Mouse (Mus musculus) forebrain, postnatal 0 days (tissue): ENCODE data around the gene Fnbp1. TPM values are rescaled to one million over a fixed set of nuclear protein-coding genes. Genes with fewer than 3 reads are reported as not detected.

Source experiments
- ATAC-seq: fragments of 200-750 bp; cut with Nextera tagmentation; 2 replicates; pipeline ENCODE4 v1.8.0; 2017; ENCODE audit warnings: mild to moderate bottlenecking, moderate library complexity
- DNase-seq: peaks from one replicate; pipeline ENCODE4 v3.0.0-alpha.2; 2015
- H3K27ac ChIP-seq: fragments of 300-500 bp; sonication (generic); 2 replicates; pipeline ENCODE4 v1.5.1; 2014; ENCODE audit warnings: low read depth, mild to moderate bottlenecking, antibody characterized with exemption, low read length, moderate library complexity, mixed read lengths
- H3K27me3 ChIP-seq: fragments of 300-500 bp; sonication (generic); 2 replicates; pipeline ENCODE4 v1.6.1; 2014; ENCODE audit warnings: mild to moderate bottlenecking, low read length, mixed read lengths; ENCODE audit not compliant: insufficient read depth
- H3K36me3 ChIP-seq: fragments of 300-500 bp; sonication (generic); 2 replicates; pipeline ENCODE4 v1.6.1; 2014; ENCODE audit warnings: mild to moderate bottlenecking, moderate library complexity; ENCODE audit not compliant: insufficient read depth
- H3K4me1 ChIP-seq: fragments of 300-500 bp; sonication (generic); 2 replicates; pipeline ENCODE4 v1.6.1; 2014; ENCODE audit warnings: antibody characterized with exemption; ENCODE audit not compliant: insufficient read depth
- H3K4me2 ChIP-seq: fragments of 300-500 bp; sonication (generic); 2 replicates; pipeline ENCODE4 v1.6.1; 2014; ENCODE audit warnings: low read depth, mild to moderate bottlenecking, moderate library complexity
- H3K4me3 ChIP-seq: fragments of 300-500 bp; sonication (generic); 2 replicates; pipeline ENCODE4 v1.5.1; 2014; ENCODE audit warnings: low read depth, low read length, mixed read lengths
- H3K9ac ChIP-seq: fragments of 300-500 bp; sonication (generic); 2 replicates; pipeline ENCODE4 v1.6.1; 2014; ENCODE audit warnings: mild to moderate bottlenecking
- H3K9me3 ChIP-seq: fragments of 300-500 bp; sonication (generic); 2 replicates; pipeline ENCODE4 v1.6.1; 2016; ENCODE audit warnings: low read length
- CTCF ChIP-seq: sonication (generic); IDR thresholded peaks from 2 replicates; pipeline ENCODE4 v1.5.1; 2016; ENCODE audit warnings: antibody characterized with exemption, control low read depth, low read depth
- WGBS: fragments of 180-500 bp; shearing (Covaris S2); extraction: QIAGEN DNeasy Blood & Tissue Kit; methylation state at CpG from one replicate; pipeline ENCODE4 v1.1.7; 2014; 5-methylcytosine and 5-hydroxymethylcytosine counted together
- polyA plus RNA-seq: library from polyadenylated mRNA; unstranded; fragments of >200 nt; fragmentation: Nextera tagmentation; extraction: Ambion mirVana; gene quantifications from 2 replicates; pipeline ENCODE4 v1.2.1, GENCODE M21; 2015
- total RNA-seq: library from RNA; depleted of rRNA; stranded (reverse); fragments of >200 nt; gene quantifications from 2 replicates; pipeline ENCODE4 v1.2.3, GENCODE M21; 2014

Fnbp1 gene
- total and polyA plus RNA-seq, 2 experiments from 2014 or later = 13.3 to 20.1 TPM

- Histone ChIP-seq H3K4me3 (no peak overlapping the region), H3K27me3 (no peaks in the 10 kb centered on the region), H3K9me3 (no peaks in the 10 kb centered on the region), H3K4me1 (no peaks in the 10 kb centered on the region), H3K27ac (no peak overlapping the region), H3K9ac (no peak overlapping the region), H3K4me2 (no peak overlapping the region), H3K36me3 (peaks cover 70% of the 10 kb centered on the region)
- ATAC-seq = no peak
- TF ChIP-seq CTCF = no peak
- 89% methylated on average over 7 of the region's 8 CpGs for WGBS
- DNase-seq = no peak
These were observed 123.3 kb downstream of the Fnbp1 start for GRCm38 (mm10) chr2:31018519-31018918.

GRCm38 (mm10) chr2:31017625-31018317, 124.0 kb downstream of the Fnbp1 start:
- Histone ChIP-seq H3K36me3 (peaks cover 66% of the 10 kb centered on the region), H3K4me3 (no peak overlapping the region), H3K4me2 (no peak overlapping the region), H3K9ac (no peak overlapping the region), H3K9me3 (no peaks in the 10 kb centered on the region), H3K4me1 (no peaks in the 10 kb centered on the region), H3K27ac (no peak overlapping the region), H3K27me3 (no peaks in the 10 kb centered on the region)
- ATAC-seq (no peak), DNase-seq (no peak)
- WGBS = 94% methylated on average over 18 of the region's 18 CpGs
- TF ChIP-seq CTCF = no peak

DNA sequence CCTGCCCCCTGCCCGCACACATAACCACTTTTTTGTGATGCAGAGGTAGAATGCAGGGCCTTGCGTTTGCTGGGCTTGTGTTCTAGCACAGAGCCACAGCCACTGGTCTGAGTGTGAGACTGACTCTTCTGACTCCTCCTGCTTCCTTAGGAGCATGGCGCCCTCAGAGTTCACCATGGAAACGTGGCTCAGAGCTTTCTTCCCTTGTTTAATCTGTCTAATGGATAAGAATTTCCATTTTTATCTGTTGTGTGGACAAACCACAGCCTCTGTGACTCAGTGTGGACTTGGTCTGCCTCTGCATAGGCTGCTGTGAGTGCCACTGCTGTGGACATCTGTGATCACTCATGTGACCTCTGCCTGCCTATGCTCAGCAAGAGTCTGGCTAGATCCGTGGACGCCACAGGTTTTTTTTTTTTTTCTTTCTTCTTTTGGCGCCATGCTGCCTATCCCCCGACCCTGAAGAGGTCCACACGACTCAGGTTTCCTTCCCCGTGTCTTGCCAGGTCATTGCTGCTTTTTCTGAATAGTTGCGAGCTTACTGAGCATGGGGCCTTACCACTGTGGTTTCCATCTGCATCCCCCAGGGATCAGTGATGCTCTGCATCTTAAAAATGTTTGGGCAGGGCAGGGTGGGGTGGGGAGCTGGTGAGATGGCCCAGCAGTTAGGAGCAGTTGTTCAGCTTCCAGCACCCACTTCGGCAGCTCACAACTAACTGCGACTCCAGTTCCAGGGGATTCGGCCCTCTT, 128.3 kb downstream of the Fnbp1 start:
- no peak overlapping the region for H3K27ac ChIP-seq
- ATAC-seq = no peak
- H3K4me3 ChIP-seq = no peak overlapping the region
- H3K4me1 ChIP-seq = no peaks in the 10 kb centered on the region
- no peaks in the 10 kb centered on the region for H3K27me3 ChIP-seq
- TF ChIP-seq CTCF = no peak
- H3K9ac ChIP-seq = no peak overlapping the region
- DNase-seq = no peak
- H3K4me2 ChIP-seq = no peak overlapping the region
- WGBS = 79% methylated on average over 14 of the region's 14 CpGs
- H3K36me3 ChIP-seq = peaks cover 48% of the 10 kb centered on the region
- no peaks in the 10 kb centered on the region for H3K9me3 ChIP-seq

- 95% methylated on average over 5 of the region's 5 CpGs for WGBS
- no peak overlapping the region for H3K27ac ChIP-seq
- no peak overlapping the region for H3K9ac ChIP-seq
- no peak overlapping the region for H3K4me3 ChIP-seq
- H3K27me3 ChIP-seq = no peaks in the 10 kb centered on the region
- H3K9me3 ChIP-seq = no peaks in the 10 kb centered on the region
- no peaks in the 10 kb centered on the region for H3K4me1 ChIP-seq
- ATAC-seq (no peak), DNase-seq (no peak)
- TF ChIP-seq CTCF = no peak
- no peak overlapping the region for H3K4me2 ChIP-seq
- H3K36me3 ChIP-seq = peaks cover 71% of the 10 kb centered on the region
These were observed 134.6 kb downstream of the Fnbp1 start for GRCm38 (mm10) chr2:31007208-31007607.

GRCm38 (mm10) chr2:31006434-31006833, 135.4 kb downstream of the Fnbp1 start:
- Histone ChIP-seq H3K9me3 (no peaks in the 10 kb centered on the region), H3K27me3 (no peaks in the 10 kb centered on the region), H3K4me2 (no peak overlapping the region), H3K36me3 (peaks cover 74% of the 10 kb centered on the region), H3K9ac (no peak overlapping the region), H3K27ac (no peak overlapping the region), H3K4me3 (no peak overlapping the region), H3K4me1 (no peaks in the 10 kb centered on the region)
- WGBS = 84% methylated on average over 5 of the region's 5 CpGs
- TF ChIP-seq CTCF = no peak
- DNase-seq (no peak), ATAC-seq (no peak)

DNA sequence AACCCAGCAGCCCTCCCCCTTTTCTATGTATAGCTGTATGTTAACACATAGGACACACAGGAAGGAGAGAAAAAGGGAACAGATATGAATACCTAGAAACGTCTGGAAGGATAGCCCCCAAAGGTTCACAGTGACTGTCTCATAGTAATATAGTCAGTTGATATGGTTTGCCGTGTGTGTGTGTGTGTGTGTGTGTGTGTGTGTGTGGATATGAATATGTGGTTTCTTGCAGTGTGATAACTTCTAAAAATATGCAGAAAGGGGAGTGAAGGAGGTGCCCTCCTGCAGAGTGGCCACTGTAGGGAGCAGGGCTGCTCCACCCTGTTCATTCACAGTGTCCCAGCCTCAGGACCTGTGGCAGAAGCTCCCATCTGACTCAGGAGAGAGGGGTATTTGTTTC, 136.4 kb downstream of the Fnbp1 start:
- H3K9me3 ChIP-seq = no peaks in the 10 kb centered on the region
- no peak overlapping the region for H3K9ac ChIP-seq
- no peaks in the 10 kb centered on the region for H3K4me1 ChIP-seq
- 76% methylated on average over 2 of the region's 2 CpGs for WGBS
- no peak overlapping the region for H3K27ac ChIP-seq
- H3K27me3 ChIP-seq = no peaks in the 10 kb centered on the region
- no peak for ATAC-seq
- H3K4me2 ChIP-seq = no peak overlapping the region
- TF ChIP-seq CTCF = no peak
- H3K36me3 ChIP-seq = peaks cover 71% of the 10 kb centered on the region
- H3K4me3 ChIP-seq = no peak overlapping the region
- no peak for DNase-seq

DNA sequence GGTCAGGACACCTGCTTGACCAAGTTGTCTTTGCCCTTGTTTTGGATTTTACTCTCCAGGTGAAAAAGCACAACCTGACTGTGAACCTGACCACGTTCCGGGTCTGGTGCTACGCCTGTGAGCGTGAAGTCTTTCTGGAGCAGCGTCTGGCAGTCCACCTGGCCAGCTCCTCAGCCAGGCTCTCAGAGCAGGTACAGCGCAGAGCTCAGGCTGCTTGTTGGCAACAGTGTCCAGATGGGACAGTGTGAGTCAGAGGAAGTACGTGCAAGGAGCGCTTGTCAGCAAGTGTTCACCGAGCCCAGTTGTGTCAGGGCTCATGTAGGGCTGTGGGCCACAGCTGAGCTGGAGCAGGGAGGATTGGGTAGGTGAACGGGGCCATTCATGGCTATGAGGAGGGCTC, 139.0 kb downstream of the Fnbp1 start:
- TF ChIP-seq CTCF = no peak
- Histone ChIP-seq H3K27ac (no peak overlapping the region), H3K4me2 (no peak overlapping the region), H3K9ac (no peak overlapping the region), H3K4me3 (no peak overlapping the region), H3K4me1 (no peaks in the 10 kb centered on the region), H3K27me3 (no peaks in the 10 kb centered on the region), H3K9me3 (no peaks in the 10 kb centered on the region), H3K36me3 (peaks cover 62% of the 10 kb centered on the region)
- WGBS = 93% methylated on average over 10 of the region's 10 CpGs
- DNase-seq (no peak), ATAC-seq (no peak)
